Mouse (Mus musculus) kidney, adult 9 months (tissue): Measurements from ENCODE around the gene Cd4.

ENCODE experiments used
- DNase-seq: peaks from one replicate; pipeline ENCODE4 v3.0.0; 2022

Cd4 gene

GRCm38 (mm10) chr6:124887986-124888385 is at the start of gene Cd4:
Cd4 (minus strand) TSS chr6:124888221.
- no peak for DNase-seq

- no peak for DNase-seq
Observed at GRCm38 (mm10) chr6:124937493-124937892, 49.5 kb upstream of the Cd4 start.

GRCm38 (mm10) chr6:124936681-124937080 is 48.7 kb upstream of the Cd4 start:
- no peak for DNase-seq

GRCm38 (mm10) chr6:124934670-124935069 is 46.6 kb upstream of the Cd4 start:
- no peak for DNase-seq

GRCm38 (mm10) chr6:124933127-124933526 is 45.1 kb upstream of the Cd4 start:
- no peak for DNase-seq

- DNase-seq: no peak
Observed at GRCm38 (mm10) chr6:124932314-124932695, 44.3 kb upstream of the Cd4 start.

- DNase-seq: peak; percentile 61
Observed at GRCm38 (mm10) chr6:124931525-124932313, 43.7 kb upstream of the Cd4 start.

GRCm38 (mm10) chr6:124930754-124931524 is 42.9 kb upstream of the Cd4 start, which contains the start of gene Mlf2:
Mlf2 (plus strand) TSS chr6:124931386.
- peak; percentile 100 for DNase-seq

- peak; percentile 92 for DNase-seq
Observed at GRCm38 (mm10) chr6:124930231-124930630, 42.2 kb upstream of the Cd4 start.

- DNase-seq: peak; percentile 56
Observed at GRCm38 (mm10) chr6:124925941-124926340, 37.9 kb upstream of the Cd4 start.

- peak; percentile 58 for DNase-seq
Observed at GRCm38 (mm10) chr6:124925173-124925793, 37.3 kb upstream of the Cd4 start.

GRCm38 (mm10) chr6:124921539-124921938 is 33.5 kb upstream of the Cd4 start:
- DNase-seq: no peak

GRCm38 (mm10) chr6:124920318-124921085 is 32.5 kb upstream of the Cd4 start:
- no peak for DNase-seq

- DNase-seq: peak; percentile 99
Observed at GRCm38 (mm10) chr6:124919695-124920317, 31.8 kb upstream of the Cd4 start, which contains the start of gene Ptms. Ptms (minus strand) TSS chr6:124920103.

- DNase-seq: no peak
Observed at GRCm38 (mm10) chr6:124918890-124919627, 31.0 kb upstream of the Cd4 start.

GRCm38 (mm10) chr6:124918331-124918690 is 30.3 kb upstream of the Cd4 start:
- DNase-seq: no peak

GRCm38 (mm10) chr6:124917518-124918330 is 29.7 kb upstream of the Cd4 start:
- peak; percentile 95 for DNase-seq

GRCm38 (mm10) chr6:124916695-124917517 is 28.9 kb upstream of the Cd4 start:
- peak; percentile 90 for DNase-seq

- DNase-seq: peak; percentile 88
Observed at GRCm38 (mm10) chr6:124915942-124916694, 28.1 kb upstream of the Cd4 start.
